Mouse (Mus musculus) testis, adult 2 months (tissue): ENCODE data around the gene Utp11. TPM values are rescaled to one million over a fixed set of nuclear protein-coding genes. Genes with fewer than 3 reads are reported as not detected.

Experiments
- H3K27ac ChIP-seq: fragments of 200-500 bp; 2 replicates; pipeline ENCODE4 v1.5.1; 2012; ENCODE audit warnings: low read depth, low read length; ENCODE audit not compliant: control insufficient read depth, insufficient read depth
- H3K27me3 ChIP-seq: fragments of 200-500 bp; 2 replicates; pipeline ENCODE4 v1.6.1; 2012; ENCODE audit warnings: mild to moderate bottlenecking, low read length, moderate library complexity; ENCODE audit not compliant: control insufficient read depth, insufficient read depth
- H3K36me3 ChIP-seq: fragments of 200-500 bp; 2 replicates; pipeline ENCODE4 v1.6.1; 2012; ENCODE audit warnings: mild to moderate bottlenecking, low read length; ENCODE audit not compliant: control insufficient read depth, insufficient read depth
- H3K4me1 ChIP-seq: fragments of 200-500 bp; 2 replicates; pipeline ENCODE4 v1.6.1; 2012; ENCODE audit warnings: low read length; ENCODE audit not compliant: control insufficient read depth, insufficient read depth
- H3K4me3 ChIP-seq: fragments of 200-500 bp; 2 replicates; pipeline ENCODE4 v1.5.1; 2012; ENCODE audit warnings: low read depth, mild to moderate bottlenecking, low read length, moderate library complexity, mixed read lengths; ENCODE audit not compliant: control insufficient read depth
- CTCF ChIP-seq: fragments of 200-500 bp; IDR thresholded peaks from 2 replicates; pipeline ENCODE4 v1.5.1; 2012; ENCODE audit warnings: low read depth, mild to moderate bottlenecking, inconsistent platforms, low read length, moderate library complexity; ENCODE audit not compliant: control insufficient read depth, insufficient read depth, insufficient replicate concordance
- POLR2A ChIP-seq: fragments of 200-500 bp; IDR thresholded peaks from 2 replicates; pipeline ENCODE4 v1.6.1; 2012; ENCODE audit warnings: low read depth, mild to moderate bottlenecking, inconsistent platforms, low read length, moderate library complexity; ENCODE audit not compliant: control insufficient read depth
- polyA plus RNA-seq: library from polyadenylated mRNA; depleted of rRNA; stranded (reverse); fragments of >200 nt; gene quantifications from 2 replicates; pipeline ENCODE4 v1.2.3, GENCODE M21; 2012

The Utp11 gene
- polyA plus RNA-seq, 1 experiment = 4.8 TPM

GRCm38 (mm10) chr4:124667476-124668033, 25.8 kb downstream of the Utp11 start:
- Histone ChIP-seq H3K27ac (no peak overlapping the region), H3K4me3 (peak overlapping the region; percentile 57), H3K4me1 (peaks cover 9% of the 10 kb centered on the region), H3K36me3 (no peaks in the 10 kb centered on the region), H3K27me3 (no peaks in the 10 kb centered on the region)
- TF ChIP-seq POLR2A (no peak), CTCF (no peak)

GRCm38 (mm10) chr4:124664604-124665003, 28.8 kb downstream of the Utp11 start:
- TF ChIP-seq CTCF (no peak), POLR2A (no peak)
- Histone ChIP-seq H3K36me3 (no peaks in the 10 kb centered on the region), H3K4me3 (no peak overlapping the region), H3K27ac (no peak overlapping the region), H3K4me1 (peaks cover 4% of the 10 kb centered on the region), H3K27me3 (no peaks in the 10 kb centered on the region; the same call in none of the 2 replicates)

DNA sequence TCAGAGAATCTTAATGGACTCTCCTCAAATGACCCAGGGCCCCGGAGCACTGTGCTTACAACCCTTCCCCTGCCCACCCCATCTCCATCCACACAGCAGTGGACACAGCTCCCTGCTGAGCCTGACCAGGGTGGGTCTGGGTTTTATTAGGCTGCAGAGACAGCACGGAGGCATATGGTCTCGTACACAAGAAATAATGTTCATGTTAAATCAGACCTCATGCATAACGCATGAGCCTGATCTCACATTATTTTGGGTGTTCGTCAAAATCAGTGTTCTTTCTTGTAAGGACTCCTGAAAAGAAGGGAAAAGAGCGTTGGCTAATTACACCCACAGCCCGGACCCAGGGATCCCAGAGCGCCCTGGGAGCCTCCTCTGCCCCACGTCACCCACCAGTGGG, 29.2 kb downstream of the Utp11 start:
- Histone ChIP-seq H3K36me3 (no peaks in the 10 kb centered on the region), H3K27me3 (peaks cover 1% of the 10 kb centered on the region), H3K27ac (no peak overlapping the region), H3K4me3 (no peak overlapping the region), H3K4me1 (peaks cover 5% of the 10 kb centered on the region)
- TF ChIP-seq POLR2A (no peak), CTCF (no peak)

GRCm38 (mm10) chr4:124663034-124663433, 30.4 kb downstream of the Utp11 start:
- TF ChIP-seq POLR2A (no peak), CTCF (no peak)
- H3K27me3 ChIP-seq = peaks cover 3% of the 10 kb centered on the region
- H3K27ac ChIP-seq = no peak overlapping the region
- no peak overlapping the region for H3K4me3 ChIP-seq
- H3K36me3 ChIP-seq = no peaks in the 10 kb centered on the region
- H3K4me1 ChIP-seq = peaks cover 5% of the 10 kb centered on the region

- H3K4me1 ChIP-seq = peaks cover 20% of the 10 kb centered on the region
- no peaks in the 10 kb centered on the region for H3K36me3 ChIP-seq
- no peak overlapping the region for H3K4me3 ChIP-seq
- peaks cover 3% of the 10 kb centered on the region for H3K27me3 ChIP-seq
- H3K27ac ChIP-seq = no peak overlapping the region
- no peak for TF ChIP-seq POLR2A
- TF ChIP-seq CTCF = no peak
Measured at GRCm38 (mm10) chr4:124660603-124661002, 32.8 kb downstream of the Utp11 start.

DNA sequence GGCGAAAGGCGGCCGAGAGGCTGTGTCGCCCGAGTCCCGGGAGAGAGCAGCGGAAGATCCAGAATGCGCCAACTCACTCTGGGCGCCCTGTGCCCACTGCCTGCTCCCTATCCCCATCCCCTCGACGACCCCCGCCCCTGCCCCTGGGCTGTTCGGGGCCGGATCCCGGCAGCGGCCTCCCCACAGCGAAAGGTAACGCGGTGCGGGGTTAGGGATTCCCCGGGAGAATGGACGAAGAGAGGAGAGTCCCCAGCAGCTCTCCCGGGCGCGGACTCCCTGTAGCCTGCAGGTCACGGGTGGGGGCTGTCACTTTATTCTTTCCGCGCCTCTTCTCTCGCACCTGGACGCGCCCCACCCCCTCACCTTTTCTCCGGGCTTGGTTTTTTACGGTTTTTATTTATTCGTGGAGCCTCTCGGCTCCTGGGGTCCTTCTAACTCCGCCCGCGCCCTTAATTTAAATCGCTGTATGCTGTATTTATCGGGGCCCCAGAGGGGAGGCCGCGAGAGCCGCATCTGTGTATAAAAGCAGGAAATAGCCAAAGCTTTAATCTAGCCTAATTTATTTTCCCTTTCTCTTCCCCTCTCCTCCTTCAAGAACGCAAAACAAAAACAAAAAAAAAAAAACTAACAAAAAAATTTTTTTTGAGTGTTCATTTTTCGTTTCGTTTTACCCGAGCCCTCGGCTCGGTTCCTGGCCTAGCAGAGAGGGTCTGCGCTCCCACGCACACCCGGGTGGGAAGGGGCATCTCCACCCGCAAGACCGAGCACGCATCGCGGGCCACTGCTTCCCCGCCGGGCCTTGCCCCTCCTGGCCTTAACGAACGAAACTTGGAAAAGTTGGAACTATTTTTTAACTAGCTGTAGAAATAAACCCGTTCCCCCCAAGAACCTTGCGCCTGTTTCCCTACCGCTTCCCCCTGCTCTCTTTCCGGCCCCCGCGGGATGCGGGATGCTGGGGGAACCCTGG, 33.9 kb downstream of the Utp11 start:
- TF ChIP-seq CTCF (no peak), POLR2A (no peak)

GRCm38 (mm10) chr4:124658412-124658851, 35.0 kb downstream of the Utp11 start:
- TF ChIP-seq POLR2A (no peak), CTCF (no peak)
- H3K4me1 ChIP-seq = peaks cover 20% of the 10 kb centered on the region

More for the DNA sequence above, 33.9 kb downstream of the Utp11 start:
- Histone ChIP-seq H3K4me3 (peak overlapping the region; percentile 2; the same call in 1 of the 2 replicates), H3K27ac (no peak overlapping the region), H3K36me3 (no peaks in the 10 kb centered on the region), H3K4me1 (peaks cover 20% of the 10 kb centered on the region), H3K27me3 (peaks cover 3% of the 10 kb centered on the region)

More at GRCm38 (mm10) chr4:124658412-124658851, 35.0 kb downstream of the Utp11 start:
- Histone ChIP-seq H3K27me3 (peaks cover 3% of the 10 kb centered on the region), H3K36me3 (no peaks in the 10 kb centered on the region), H3K27ac (no peak overlapping the region), H3K4me3 (peak overlapping the region; percentile 58; the same call in 1 of the 2 replicates)
